Mouse (Mus musculus): ENCODE measurements at regions not wholly inside any gene's neighbourhood (a gene's known extent, or its start where the extent isn't known, plus 50 kb on each side); places are given as distances from the start of the nearest gene placed in this dataset.

DNA sequence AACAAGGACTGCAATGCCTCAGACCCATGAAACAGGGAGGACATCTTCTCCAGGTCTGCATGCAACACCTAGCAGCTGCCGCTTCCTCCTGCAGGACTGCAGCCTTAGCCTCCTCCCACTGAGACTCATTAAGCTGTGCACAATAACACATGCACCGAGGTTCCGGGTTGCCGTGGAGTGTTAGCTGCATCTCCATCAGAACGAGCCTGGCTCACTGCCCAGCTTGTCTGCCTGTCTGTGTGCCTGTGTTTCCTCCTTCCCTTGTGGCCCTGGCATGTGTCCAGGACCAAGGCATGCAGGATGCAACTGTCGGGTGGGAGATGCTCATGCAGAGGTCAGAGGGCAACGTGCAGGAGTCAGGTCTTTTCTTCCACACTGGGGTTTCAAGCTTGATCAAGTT lies 131.4 kb upstream of the Zfp618 start:
- TF ChIP-seq CTCF (IDR thresholded peaks at IDR 0.05; ENCODE audit: low read depth): no peak
- no peak for TF ChIP-seq EP300 (IDR thresholded peaks at IDR 0.05; ENCODE audit: low read depth)
